23 mouse cellular contexts compared by ENCODE assay signal in the genomic region with DNA sequence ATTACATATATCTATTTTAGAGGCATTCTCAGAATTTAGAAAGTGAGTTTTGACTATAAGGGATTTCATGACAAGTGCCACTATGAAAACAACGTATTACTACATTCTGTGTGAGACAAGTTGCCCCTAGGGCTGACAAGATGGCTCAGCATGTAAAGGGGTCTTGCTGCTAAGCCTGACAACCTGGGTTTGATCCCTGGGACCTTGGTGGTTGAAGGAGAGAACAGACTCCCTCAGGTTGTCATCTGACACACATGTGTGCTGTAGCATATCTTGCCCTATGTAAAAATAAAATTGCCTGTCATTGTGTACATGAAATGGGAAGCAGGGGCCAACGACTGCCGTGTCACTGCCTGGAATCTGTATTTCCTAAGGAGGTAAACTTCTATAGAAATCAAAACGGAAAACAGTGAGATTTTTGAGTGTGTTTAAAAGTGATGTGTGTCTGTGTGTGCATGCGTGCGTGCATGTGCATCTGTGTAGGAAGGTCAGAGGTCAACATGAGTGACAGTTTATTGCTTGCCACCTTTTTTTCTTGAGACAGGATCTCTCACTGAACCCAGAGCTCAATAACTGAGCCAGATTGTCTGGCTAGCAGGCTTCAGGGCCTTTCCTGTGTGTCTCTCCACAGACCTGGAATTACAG. TPM values are rescaled to one million over a fixed set of nuclear protein-coding genes. Genes with fewer than 3 reads are reported as not detected.
"Had no signal": no experiment of that assay in that cellular context is flagged by ENCODE, and none has a peak within 500 bp of the region (broad histone marks: within the 10 kb centered on the region; RNA-seq: fewer than 3 reads in every experiment).

No protein-coding gene starts in this region.

- H3K4me1 ChIP-seq: embryonic facial prominence, embryonic 10.5 days; embryonic facial prominence, embryonic 12.5 days; embryonic facial prominence, embryonic 13.5 days; embryonic facial prominence, embryonic 15.5 days; forebrain, embryonic 10.5 days; forebrain, embryonic 12.5 days; forebrain, embryonic 13.5 days; forebrain, embryonic 15.5 days had no signal

- H3K27ac ChIP-seq: embryonic facial prominence, embryonic 10.5 days; embryonic facial prominence, embryonic 12.5 days; embryonic facial prominence, embryonic 13.5 days; embryonic facial prominence, embryonic 15.5 days; forebrain, embryonic 10.5 days; forebrain, embryonic 12.5 days; forebrain, embryonic 13.5 days; forebrain, embryonic 15.5 days; gastrocnemius, adult 2 months; heart, adult 2 months had no signal

- H3K4me2 ChIP-seq: embryonic facial prominence, embryonic 12.5 days; embryonic facial prominence, embryonic 13.5 days; embryonic facial prominence, embryonic 15.5 days; forebrain, embryonic 12.5 days; forebrain, embryonic 13.5 days; forebrain, embryonic 15.5 days had no signal

- DNase-seq: cerebellum, adult 8-10 months; cerebellum, adult 9-11 months; gastrocnemius, adult 2 months; gastrocnemius, postnatal 10 days; gastrocnemius, postnatal 14 days; gastrocnemius, postnatal 36 days; heart, adult 2 months had no signal

- H3K9me3 ChIP-seq: embryonic facial prominence, embryonic 12.5 days; embryonic facial prominence, embryonic 13.5 days; embryonic facial prominence, embryonic 15.5 days; forebrain, embryonic 12.5 days; forebrain, embryonic 13.5 days; forebrain, embryonic 15.5 days had no signal

- H3K9ac ChIP-seq: embryonic facial prominence, embryonic 12.5 days; embryonic facial prominence, embryonic 13.5 days; embryonic facial prominence, embryonic 15.5 days; forebrain, embryonic 12.5 days; forebrain, embryonic 13.5 days; forebrain, embryonic 15.5 days; forebrain, postnatal 0 days had no signal

- H3K27me3 ChIP-seq: embryonic facial prominence, embryonic 12.5 days; embryonic facial prominence, embryonic 13.5 days; embryonic facial prominence, embryonic 15.5 days; forebrain, embryonic 12.5 days; forebrain, embryonic 13.5 days; forebrain, embryonic 15.5 days had no signal

- H3K36me3 ChIP-seq: embryonic facial prominence, embryonic 10.5 days; embryonic facial prominence, embryonic 12.5 days; embryonic facial prominence, embryonic 13.5 days; embryonic facial prominence, embryonic 15.5 days; forebrain, embryonic 10.5 days; forebrain, embryonic 12.5 days; forebrain, embryonic 15.5 days had no signal

- H3K4me3 ChIP-seq: embryonic facial prominence, embryonic 10.5 days; embryonic facial prominence, embryonic 12.5 days; embryonic facial prominence, embryonic 13.5 days; embryonic facial prominence, embryonic 15.5 days; erythroblast, embryonic 14.5 days; forebrain, embryonic 10.5 days; forebrain, embryonic 12.5 days; forebrain, embryonic 13.5 days; forebrain, embryonic 15.5 days; gastrocnemius, adult 2 months; heart, adult 2 months had no signal

RNA-seq across cellular contexts. Expression of a gene that starts 14.4 kb away (rescaled TPM):
- total RNA-seq: common myeloid progenitor, adult 5-6 weeks; gastrocnemius, adult 18-20 months; gastrocnemius, adult 2 months; gastrocnemius, postnatal 25 days; gastrocnemius, postnatal 36 days; gastrocnemius, postnatal 4 days; granulocyte monocyte progenitor cell, adult 5-6 weeks; heart, adult 2 months had no signal
- polyA plus RNA-seq: embryonic facial prominence, embryonic 13.5 days; embryonic facial prominence, embryonic 14.5 days; erythroblast, embryonic 14.5 days; heart, adult 2 months had no signal

RNA-seq across cellular contexts. Expression of a gene that starts 53.9 kb away (rescaled TPM):
- total RNA-seq: common myeloid progenitor, adult 5-6 weeks; forebrain, postnatal 0 days; granulocyte monocyte progenitor cell, adult 5-6 weeks had no signal
- polyA plus RNA-seq: erythroblast, embryonic 14.5 days had no signal
